ENCODE assay signal across 28 mouse cellular contexts in the genomic region with DNA sequence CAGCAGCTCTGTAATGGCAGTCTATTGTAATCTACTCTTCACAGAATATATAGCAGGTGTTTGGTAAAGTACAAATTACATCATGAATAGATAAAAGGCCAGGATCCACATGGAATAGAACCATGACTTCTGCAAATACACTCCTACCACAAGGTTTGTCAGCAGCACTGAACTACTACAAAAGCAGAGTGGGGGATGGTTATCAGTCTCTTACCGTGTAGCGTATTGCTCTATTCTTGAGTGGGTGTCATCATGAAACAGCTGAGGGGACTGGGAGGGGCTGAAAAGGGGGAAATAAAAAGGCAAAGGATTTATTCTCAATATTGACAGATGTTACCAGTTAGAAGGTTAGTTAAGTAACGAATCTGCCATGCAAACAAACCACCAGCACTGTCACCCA.
"Had no signal": no experiment of that assay in that cellular context is flagged by ENCODE, and none has a peak within 500 bp of the region (broad histone marks: within the 10 kb centered on the region; RNA-seq: fewer than 3 reads in every experiment).

No protein-coding gene starts in this region.

- H3K27ac ChIP-seq: limb, embryonic 10.5 days; limb, embryonic 12.5 days; limb, embryonic 13.5 days; limb, embryonic 15.5 days; liver, embryonic 12.5 days; liver, embryonic 13.5 days; liver, embryonic 14.5 days; liver, embryonic 15.5 days; lung, embryonic 15.5 days; macrophage; midbrain, embryonic 10.5 days; midbrain, embryonic 12.5 days; midbrain, embryonic 13.5 days; midbrain, embryonic 15.5 days; neural tube, embryonic 12.5 days had no signal

- H3K27me3 ChIP-seq: limb, embryonic 12.5 days; limb, embryonic 13.5 days; limb, embryonic 15.5 days; liver, embryonic 12.5 days; liver, embryonic 13.5 days; liver, embryonic 15.5 days; lung, embryonic 15.5 days; megakaryocyte, embryonic 14.5 days; midbrain, embryonic 12.5 days; midbrain, embryonic 13.5 days; midbrain, embryonic 15.5 days; neural tube, embryonic 12.5 days had no signal

- H3K36me3 ChIP-seq: liver, embryonic 15.5 days; midbrain, embryonic 12.5 days; midbrain, embryonic 15.5 days had no signal

- H3K4me3 ChIP-seq: limb, embryonic 10.5 days; limb, embryonic 12.5 days; limb, embryonic 13.5 days; limb, embryonic 15.5 days; liver, embryonic 12.5 days; liver, embryonic 13.5 days; liver, embryonic 15.5 days; lung, embryonic 15.5 days; megakaryocyte, embryonic 14.5 days; midbrain, embryonic 10.5 days; midbrain, embryonic 12.5 days; midbrain, embryonic 13.5 days; midbrain, embryonic 15.5 days; myocyte; neural tube, embryonic 12.5 days had no signal

- H3K9me3 ChIP-seq: limb, embryonic 10.5 days; limb, embryonic 12.5 days; limb, embryonic 13.5 days; limb, embryonic 15.5 days; liver, embryonic 12.5 days; liver, embryonic 13.5 days; liver, embryonic 15.5 days; lung, embryonic 15.5 days; megakaryocyte, embryonic 14.5 days; midbrain, embryonic 10.5 days; midbrain, embryonic 12.5 days; midbrain, embryonic 13.5 days; midbrain, embryonic 15.5 days; neural tube, embryonic 12.5 days had no signal

- H3K4me1 ChIP-seq: limb, embryonic 10.5 days; limb, embryonic 13.5 days; limb, embryonic 15.5 days; liver, embryonic 12.5 days; liver, embryonic 13.5 days; liver, embryonic 15.5 days; lung, embryonic 15.5 days; midbrain, embryonic 10.5 days; midbrain, embryonic 12.5 days; midbrain, embryonic 13.5 days; midbrain, embryonic 15.5 days; neural tube, embryonic 12.5 days had no signal

- H3K9ac ChIP-seq: limb, embryonic 12.5 days; limb, embryonic 13.5 days; limb, embryonic 15.5 days; liver, embryonic 12.5 days; liver, embryonic 13.5 days; liver, embryonic 14.5 days; liver, embryonic 15.5 days; liver, postnatal 0 days; lung, embryonic 14.5 days; lung, embryonic 15.5 days; midbrain, embryonic 12.5 days; midbrain, embryonic 13.5 days; midbrain, embryonic 15.5 days; neural tube, embryonic 12.5 days had no signal

- DNase-seq: left cerebral cortex, postnatal 4 days; liver; liver, embryonic 13.5 days; liver, postnatal 0 days; lung, adult 18-20 months; lung, adult 2 months; lung, embryonic 14.5 days; lung, postnatal 10 days; lung, postnatal 14 days; lung, postnatal 36 days; lung, postnatal 4 days; midbrain, embryonic 14.5 days had no signal
